Mouse (Mus musculus): Measurements from ENCODE around the gene Tsc22d4. TPM values are rescaled to one million over a fixed set of nuclear protein-coding genes. Genes with fewer than 3 reads are reported as not detected.
"Not testable (repeated sequence)": the region's sequence is repeated elsewhere in the genome, so short reads cannot be mapped to it uniquely, and the experiment has no call there.

Gene Tsc22d4
- polyA plus RNA-seq, 1 experiment: 125 TPM

DNA sequence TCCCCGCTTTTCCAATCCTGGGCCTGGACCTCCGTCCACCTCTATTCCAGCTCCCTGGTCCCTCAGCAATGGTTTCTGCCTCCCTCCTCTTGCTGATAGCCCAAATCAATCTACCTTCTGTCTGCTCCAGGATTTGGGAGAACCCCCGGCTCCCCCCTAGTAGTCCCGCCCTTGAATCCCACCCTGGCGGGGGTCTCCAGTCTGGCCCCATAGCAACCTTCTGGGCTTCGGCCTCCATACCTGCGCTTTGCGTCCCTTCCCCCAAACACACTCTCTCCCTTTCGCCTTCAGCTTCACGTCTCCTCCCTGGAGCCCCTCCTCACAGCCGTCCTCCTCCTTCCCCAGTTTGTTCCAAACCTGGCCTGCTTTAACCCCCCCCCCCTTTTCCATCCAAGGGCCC lies 5.0 kb upstream of the Tsc22d4 start:
- WGBS: 56% methylated on average over 11 of the region's 11 CpGs
- DNase-seq (ENCODE audit: low read depth, low spot score): no peak

DNA sequence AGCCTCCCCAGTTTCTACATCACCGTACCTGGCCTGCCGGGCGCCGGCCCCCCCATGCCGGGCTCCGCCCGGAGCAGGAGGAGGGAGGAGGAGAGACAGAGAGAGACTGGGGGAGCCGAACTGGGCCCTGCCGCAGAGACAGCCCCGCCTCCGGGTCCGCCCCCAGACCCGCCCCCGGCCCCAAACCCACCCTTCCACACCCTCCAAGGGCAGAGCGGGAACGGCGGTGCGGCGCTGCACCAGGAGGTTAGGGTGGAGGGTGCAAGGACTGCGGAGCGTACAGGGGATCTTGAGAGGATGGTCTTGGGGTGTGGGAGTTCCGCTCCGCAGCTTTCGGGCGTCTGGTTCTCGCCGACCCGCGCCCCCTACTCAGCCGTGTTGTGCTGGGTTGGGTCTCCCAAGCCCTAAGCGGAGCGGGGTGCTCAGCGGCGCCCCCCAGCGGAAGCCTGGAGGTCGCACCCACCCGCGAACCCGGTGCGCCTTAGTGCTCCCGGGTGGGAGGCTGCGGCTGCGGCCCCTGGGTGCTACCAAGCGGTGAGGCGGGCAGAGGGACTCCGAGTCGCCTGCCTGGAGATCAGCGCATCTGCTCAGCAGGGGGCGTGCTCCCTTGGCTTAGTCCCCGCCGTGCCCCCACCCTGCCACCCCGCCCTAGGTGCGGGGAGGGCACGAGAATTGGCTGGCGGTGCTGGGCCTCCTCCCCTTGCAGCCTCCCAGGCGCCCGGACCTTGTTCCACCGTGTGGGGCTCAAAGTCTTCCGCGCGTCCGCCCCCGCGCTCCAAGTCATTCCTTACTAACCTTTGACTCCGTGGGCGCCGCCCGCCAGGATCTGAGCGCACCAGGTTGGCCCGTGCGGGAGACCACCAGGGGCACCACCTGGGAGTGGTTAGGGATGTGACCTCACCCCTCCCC lies 4.3 kb upstream of the Tsc22d4 start, which contains the start of gene Nyap1:
Nyap1 (minus strand) TSS at position 585 of the 909 bp plus-strand sequence.
- no peak for DNase-seq (ENCODE audit: low read depth, low spot score)
- under 1% methylated on average over 69 of the region's 71 CpGs for WGBS

- DNase-seq (ENCODE audit: low read depth, low spot score): no peak
- 59% methylated on average over 10 of the region's 10 CpGs for WGBS
Observed at GRCm38 (mm10) chr5:137742048-137742447, 3.5 kb upstream of the Tsc22d4 start.

- 92% methylated on average over 6 of the region's 6 CpGs for WGBS
- DNase-seq (ENCODE audit: low read depth, low spot score): no peak
Observed at GRCm38 (mm10) chr5:137742836-137743235, 2.7 kb upstream of the Tsc22d4 start.

GRCm38 (mm10) chr5:137744197-137744596 lies 1.3 kb upstream of the Tsc22d4 start:
- no peak for DNase-seq (ENCODE audit: low read depth, low spot score)
- 85% methylated on average over 7 of the region's 7 CpGs for WGBS

GRCm38 (mm10) chr5:137746282-137746850 lies 836 bp downstream of the Tsc22d4 start:
- under 1% methylated on average over 20 of the region's 20 CpGs for WGBS
- DNase-seq (ENCODE audit: low read depth, low spot score): no peak

GRCm38 (mm10) chr5:137746851-137747325 lies 1.4 kb downstream of the Tsc22d4 start:
- no peak for DNase-seq (ENCODE audit: low read depth, low spot score)
- 2% methylated on average over 16 of the region's 16 CpGs for WGBS

DNA sequence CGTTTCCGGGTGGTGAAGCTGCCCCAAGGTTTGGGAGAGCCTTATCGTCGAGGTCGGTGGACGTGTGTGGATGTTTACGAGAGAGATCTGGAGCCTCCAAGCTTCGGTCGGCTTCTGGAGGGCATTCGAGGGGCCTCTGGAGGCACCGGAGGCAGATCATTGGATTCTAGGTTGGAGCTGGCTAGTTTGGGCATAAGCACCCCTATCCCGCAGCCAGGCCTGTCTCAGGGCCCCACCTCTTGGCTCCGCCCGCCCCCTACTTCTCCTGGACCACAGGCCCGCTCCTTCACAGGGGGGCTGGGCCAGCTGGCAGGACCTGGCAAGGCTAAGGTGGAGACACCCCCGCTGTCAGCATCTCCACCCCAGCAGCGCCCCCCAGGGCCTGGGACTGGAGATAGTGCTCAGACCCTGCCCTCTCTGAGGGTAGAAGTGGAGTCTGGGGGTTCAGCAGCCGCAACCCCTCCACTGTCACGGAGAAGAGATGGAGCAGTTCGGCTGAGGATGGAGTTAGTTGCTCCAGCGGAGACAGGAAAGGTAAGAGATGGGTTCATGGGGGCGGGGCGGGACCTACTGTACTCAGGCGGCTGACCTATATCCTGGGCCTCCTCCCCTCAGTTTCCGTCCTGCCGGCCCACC lies 1.9 kb downstream of the Tsc22d4 start:
- 3% methylated on average over 26 of the region's 26 CpGs for WGBS
- no peak for DNase-seq (ENCODE audit: low read depth, low spot score)

DNA sequence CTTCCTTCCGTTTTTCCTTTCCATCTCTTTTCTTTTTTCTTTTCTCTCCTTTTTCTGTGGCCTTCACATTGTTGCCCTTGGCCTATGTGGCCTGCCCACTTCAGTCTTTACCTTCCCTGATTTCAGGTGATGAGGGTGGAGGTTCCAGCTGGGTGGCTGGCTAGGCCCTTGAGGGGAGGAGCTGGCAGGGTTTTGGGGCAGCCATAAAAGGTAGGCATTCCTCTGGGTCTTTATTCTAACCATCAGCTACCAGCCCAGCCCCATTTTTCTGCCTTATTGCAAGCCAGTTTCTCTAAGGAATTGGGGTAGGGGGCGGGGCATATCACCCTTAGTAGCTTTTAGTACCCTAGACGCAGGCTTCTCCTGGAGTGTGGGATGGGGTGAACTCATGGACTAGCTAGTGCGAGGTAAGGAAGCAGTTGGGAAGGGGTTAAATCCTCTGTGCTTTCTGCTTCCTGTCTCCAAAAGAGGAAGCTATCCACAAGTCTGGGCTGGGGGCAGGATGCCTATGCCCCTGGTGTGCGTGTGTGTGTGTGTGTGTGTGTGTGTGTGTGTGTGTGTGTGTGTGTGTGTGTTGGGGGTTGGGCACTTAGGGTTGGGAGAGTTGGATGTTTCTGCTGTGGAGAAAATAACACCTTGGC lies 2.7 kb downstream of the Tsc22d4 start:
- no peak for DNase-seq (ENCODE audit: low read depth, low spot score)
- WGBS: 27% methylated on average over 5 of the region's 5 CpGs

DNA sequence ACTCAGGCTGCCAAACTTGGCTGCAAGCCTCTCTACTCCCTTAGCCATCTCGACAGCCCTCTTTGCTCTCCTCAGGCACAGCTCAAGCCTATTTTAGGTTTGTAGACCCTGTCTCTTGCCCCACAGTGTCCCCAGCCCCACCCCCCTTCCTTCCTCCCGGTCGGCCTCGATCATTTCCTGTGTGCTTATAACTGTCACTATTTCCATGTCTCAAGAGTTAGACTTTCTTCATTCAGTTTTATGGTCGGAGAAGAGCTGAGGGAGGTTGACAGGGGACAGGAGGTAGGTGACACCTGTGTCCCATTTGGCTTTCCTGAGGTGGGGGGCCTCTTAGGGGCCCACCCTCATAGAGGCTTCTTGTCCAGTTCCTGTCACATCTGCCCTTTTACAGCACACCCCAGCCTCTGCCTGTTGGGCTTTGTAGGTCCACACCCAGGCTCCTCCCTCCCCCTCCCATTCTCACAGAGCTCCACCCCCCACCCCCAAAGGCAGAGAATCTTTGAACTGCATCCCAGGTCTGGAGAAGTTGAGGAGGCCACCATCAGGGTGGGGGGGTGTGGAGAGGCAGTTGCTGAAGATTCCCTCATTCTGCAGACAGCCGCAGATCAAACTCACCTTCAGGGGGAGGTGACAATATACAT lies 3.8 kb downstream of the Tsc22d4 start:
- 29% methylated on average over 6 of the region's 6 CpGs for WGBS
- DNase-seq (ENCODE audit: low read depth, low spot score): no peak

GRCm38 (mm10) chr5:137750212-137750611 lies 4.7 kb downstream of the Tsc22d4 start:
- DNase-seq (ENCODE audit: low read depth, low spot score): not testable (repeated sequence)
- WGBS: 94% methylated on average over 7 of the region's 8 CpGs

DNA sequence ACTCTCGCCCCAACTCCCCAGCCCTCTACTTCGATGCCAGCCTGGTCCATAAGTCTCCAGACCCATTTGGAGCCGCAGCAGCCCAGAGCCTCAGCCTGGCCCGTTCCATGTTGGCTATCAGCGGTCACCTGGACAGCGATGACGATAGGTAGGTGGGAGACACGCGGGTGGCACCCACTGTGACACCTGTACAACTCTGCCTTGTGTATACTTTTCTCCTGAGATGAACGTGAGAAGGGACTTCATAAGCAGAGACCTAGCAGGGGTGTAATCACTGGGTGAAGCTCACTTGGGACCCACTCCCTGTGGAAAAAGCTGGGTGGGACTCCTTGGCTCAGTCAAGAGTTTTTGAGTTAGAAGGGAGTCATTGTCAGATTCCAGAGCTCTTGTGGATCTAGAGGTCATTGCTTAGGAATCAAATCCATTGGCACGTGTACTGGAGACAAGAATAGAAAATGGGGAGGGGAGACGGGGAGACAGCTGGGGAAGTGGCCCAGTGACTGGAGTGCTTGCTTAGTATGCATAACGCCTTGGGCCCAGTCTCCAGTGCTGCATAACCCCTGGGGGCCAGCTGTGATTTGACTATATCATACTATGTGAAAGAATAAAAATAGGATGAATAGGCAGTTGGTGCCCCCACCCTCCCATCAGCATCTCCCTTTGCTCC lies 5.8 kb downstream of the Tsc22d4 start:
- DNase-seq (ENCODE audit: low read depth, low spot score): no peak
- WGBS: 91% methylated on average over 13 of the region's 13 CpGs

DNA sequence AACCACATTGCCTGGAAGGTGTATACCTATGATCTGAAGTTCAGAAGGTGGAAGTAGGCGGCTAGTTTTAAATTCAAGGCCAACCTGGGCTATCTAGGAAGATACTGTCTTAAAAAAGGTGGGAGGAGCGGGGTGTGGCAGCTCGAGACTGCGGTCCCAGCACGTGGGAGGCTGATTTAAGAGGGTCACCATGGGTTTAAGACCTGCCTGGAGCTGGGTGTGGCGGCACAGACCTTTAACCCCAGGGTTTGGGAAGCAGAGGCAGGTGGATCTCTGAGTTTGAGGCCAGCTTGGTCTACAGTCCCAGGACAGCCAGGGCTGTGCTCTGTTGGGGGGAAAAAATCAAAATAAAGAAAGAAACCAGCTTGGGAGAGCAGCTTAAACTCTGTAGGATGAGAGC lies 6.5 kb downstream of the Tsc22d4 start:
- WGBS: 61% methylated on average over 6 of the region's 6 CpGs
- DNase-seq (ENCODE audit: low read depth, low spot score): no peak

DNA sequence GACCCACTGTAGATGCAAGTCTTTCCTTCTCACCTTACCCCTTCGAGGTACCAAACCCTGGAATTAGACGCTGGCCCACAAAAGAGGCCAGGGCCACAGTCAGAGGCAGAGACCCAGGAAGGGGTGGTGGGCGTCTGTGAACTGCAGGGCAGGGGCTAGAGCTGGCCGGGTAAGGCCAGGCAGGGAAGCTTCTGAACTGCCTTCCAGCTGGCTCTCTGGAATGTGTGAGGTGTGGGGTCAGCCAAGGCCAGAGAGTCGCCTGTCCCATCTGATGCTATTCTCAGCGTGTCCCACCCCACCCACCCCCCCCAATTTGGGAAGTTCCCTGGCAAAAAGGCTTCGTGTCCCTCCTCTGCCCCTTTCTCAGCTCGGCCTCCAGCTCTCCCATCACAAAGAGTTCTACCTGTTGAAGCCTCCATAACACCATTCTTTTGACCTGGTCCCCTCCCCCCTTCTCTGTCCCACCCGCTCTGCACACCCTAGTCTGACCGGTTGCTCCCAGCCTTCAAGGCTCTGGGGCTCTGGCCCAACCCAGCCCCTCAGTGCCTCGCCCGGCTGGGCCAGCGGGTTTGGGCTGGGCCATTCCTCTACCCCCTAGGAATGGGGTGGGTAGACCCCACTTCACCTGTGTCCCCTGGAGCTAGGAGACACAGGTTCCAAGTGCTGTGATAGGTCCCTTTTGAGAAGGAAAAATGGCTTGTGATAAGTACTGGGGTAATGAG lies 7.7 kb downstream of the Tsc22d4 start:
- 57% methylated on average over 13 of the region's 13 CpGs for WGBS
- DNase-seq (ENCODE audit: low read depth, low spot score): no peak

DNA sequence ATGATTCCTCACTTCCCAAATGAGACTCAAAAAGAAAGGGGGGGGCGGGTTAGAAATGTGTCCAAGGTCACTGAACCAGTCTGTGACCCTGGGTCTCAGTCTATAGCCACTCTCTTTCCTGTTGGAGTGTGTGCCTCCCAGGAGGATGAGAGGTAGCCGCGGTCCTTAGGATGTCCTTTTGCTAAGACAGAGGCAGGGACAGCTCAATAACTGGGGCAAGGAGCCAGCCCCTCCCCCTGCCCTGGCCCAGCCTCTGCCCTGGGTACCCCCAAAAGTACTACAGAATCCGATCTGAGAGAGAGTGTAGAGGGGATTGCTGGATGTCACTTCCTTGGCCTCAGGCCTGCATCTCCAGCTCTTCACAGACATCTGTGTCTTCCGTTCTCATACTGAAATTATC lies 9.9 kb downstream of the Tsc22d4 start:
- DNase-seq (ENCODE audit: low read depth, low spot score): no peak
- 83% methylated on average over 5 of the region's 5 CpGs for WGBS

DNA sequence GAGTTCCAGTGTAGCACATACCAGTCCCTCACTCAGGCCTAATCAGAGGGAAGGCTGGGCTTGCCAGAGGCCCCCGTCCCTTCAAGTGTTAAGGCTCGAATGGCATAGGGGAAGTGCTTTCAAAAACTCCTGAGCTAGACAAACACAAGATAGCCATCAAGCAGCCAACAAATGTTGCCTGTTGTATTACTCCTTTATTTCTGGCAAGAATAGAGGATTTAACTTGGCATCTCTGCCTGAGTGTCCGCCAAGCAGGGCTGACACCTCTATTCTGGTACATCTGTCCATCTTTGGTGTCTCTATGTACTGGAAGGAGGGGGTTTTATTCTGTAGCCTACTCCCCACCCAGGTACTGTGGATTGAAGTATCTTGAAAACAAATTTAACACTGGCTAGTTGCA lies 10.6 kb downstream of the Tsc22d4 start:
- 75% methylated on average over 3 of the region's 3 CpGs for WGBS
- no peak for DNase-seq (ENCODE audit: low read depth, low spot score)

DNA sequence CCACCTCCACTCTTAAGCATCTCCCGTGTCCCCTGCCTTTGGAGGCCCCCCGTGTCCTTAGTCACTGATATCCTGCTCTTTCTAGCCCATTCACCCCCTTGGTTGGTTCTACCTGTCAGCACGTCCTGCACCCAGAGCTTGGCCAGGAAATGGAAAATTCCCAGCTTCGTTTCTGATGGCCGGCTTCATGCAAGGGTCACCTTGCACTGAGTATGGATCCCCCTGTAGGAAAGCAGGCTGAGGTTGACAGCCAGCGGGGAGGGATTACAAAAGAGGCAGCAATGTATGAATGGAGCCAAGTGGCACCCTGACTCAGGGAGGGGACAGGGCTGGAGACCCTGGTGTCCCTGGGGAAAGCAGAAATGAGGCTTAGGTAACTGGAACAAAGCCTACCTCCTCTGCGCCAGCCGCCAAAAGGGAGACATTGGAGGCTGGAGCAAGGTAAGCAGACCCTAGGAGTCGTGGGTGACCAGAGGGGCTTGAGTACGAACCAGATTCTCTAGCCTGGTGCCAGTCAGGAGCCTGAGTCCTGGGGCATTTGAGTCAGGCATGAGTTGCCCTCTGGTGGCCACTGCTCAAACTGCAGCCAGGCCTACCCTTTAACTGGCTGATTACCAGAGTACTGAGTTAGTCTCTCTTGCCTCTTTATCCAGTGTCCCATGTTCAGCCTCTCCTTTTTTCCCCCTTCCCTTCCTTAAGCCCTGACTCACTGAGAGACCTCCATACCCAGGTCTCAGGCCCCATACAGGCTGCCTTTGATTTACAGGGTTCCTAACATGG lies 11.5 kb downstream of the Tsc22d4 start:
- DNase-seq (ENCODE audit: low read depth, low spot score): no peak
- 48% methylated on average over 10 of the region's 10 CpGs for WGBS

GRCm38 (mm10) chr5:137757887-137758286 lies 12.4 kb downstream of the Tsc22d4 start:
- no peak for DNase-seq (ENCODE audit: low read depth, low spot score)
- 74% methylated on average over 6 of the region's 6 CpGs for whole genome bisulfite sequencing

All from large intestine, adult 2 months (tissue).